Mouse (Mus musculus): ENCODE results near the gene Abraxas2. TPM values are rescaled to one million over a fixed set of nuclear protein-coding genes. Genes with fewer than 3 reads are reported as not detected.

Abraxas2 gene
- polyA plus RNA-seq, 1 experiment from 2014 or later: 39.0 TPM

- H3K27me3 ChIP-seq (ENCODE audit: control insufficient read depth, insufficient read depth, low read length): no peaks in the 10 kb centered on the region
- DNase-seq (ENCODE audit: low spot score) (no peak), ATAC-seq (ENCODE audit: low FRiP score) (no peak)
- H3K4me3 ChIP-seq (ENCODE audit: low read depth, low read length): peak overlapping the region; percentile 57
- no peaks in the 10 kb centered on the region for H3K36me3 ChIP-seq (ENCODE audit: control insufficient read depth, insufficient read depth, low read length)
- no peaks in the 10 kb centered on the region for H3K9me3 ChIP-seq (ENCODE audit: control insufficient read depth, low read length)
- 2% methylated on average over 7 of the region's 7 CpGs for WGBS
- H3K4me2 ChIP-seq (replicated peaks; ENCODE audit: low read depth, low read length): peak overlapping the region; percentile 88
- H3K27ac ChIP-seq (ENCODE audit: low read depth, low read length): no peak overlapping the region; the same call in 1 of the 2 replicates
- peak overlapping the region; percentile 74 for H3K9ac ChIP-seq (ENCODE audit: low read depth, low read length)
- peaks cover 9% of the 10 kb centered on the region for H3K4me1 ChIP-seq (replicated peaks; ENCODE audit: control insufficient read depth, insufficient read depth, low read length)
Measured at GRCm38 (mm10) chr7:132814089-132814450, 45.0 kb upstream of the Abraxas2 start.

DNA sequence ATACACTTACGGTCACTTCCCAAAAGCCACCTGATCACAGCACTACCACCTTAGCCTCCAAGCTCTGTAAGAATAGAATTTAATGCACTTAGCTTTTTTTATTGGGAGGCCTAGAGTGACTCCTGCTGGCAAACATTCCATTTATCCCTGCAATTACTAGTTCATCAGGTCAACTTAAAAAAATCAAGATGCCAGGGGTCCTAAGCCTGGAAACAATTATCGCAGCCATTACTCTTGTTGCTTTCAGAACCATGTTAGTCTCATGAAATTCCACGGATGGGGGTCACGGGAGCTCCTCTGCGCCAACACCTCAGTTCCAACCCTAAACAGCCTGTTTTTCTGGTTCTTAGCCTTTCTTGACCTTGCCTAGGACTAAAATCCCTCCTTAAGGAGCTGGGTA is 43.9 kb upstream of the Abraxas2 start:
- no peak overlapping the region for H3K9ac ChIP-seq (ENCODE audit: low read depth, low read length)
- no peaks in the 10 kb centered on the region for H3K27me3 ChIP-seq (ENCODE audit: control insufficient read depth, insufficient read depth, low read length)
- DNase-seq (ENCODE audit: low spot score) (no peak), ATAC-seq (ENCODE audit: low FRiP score) (no peak)
- no peaks in the 10 kb centered on the region for H3K9me3 ChIP-seq (ENCODE audit: control insufficient read depth, low read length)
- no peaks in the 10 kb centered on the region for H3K36me3 ChIP-seq (ENCODE audit: control insufficient read depth, insufficient read depth, low read length)
- WGBS: 64% methylated on average over 5 of the region's 5 CpGs
- no peak overlapping the region for H3K4me3 ChIP-seq (ENCODE audit: low read depth, low read length)
- H3K4me1 ChIP-seq (replicated peaks; ENCODE audit: control insufficient read depth, insufficient read depth, low read length): peaks cover 5% of the 10 kb centered on the region; the same call in 1 of the 2 replicates
- H3K4me2 ChIP-seq (replicated peaks; ENCODE audit: low read depth, low read length): no peak overlapping the region
- H3K27ac ChIP-seq (ENCODE audit: low read depth, low read length): no peak overlapping the region

DNA sequence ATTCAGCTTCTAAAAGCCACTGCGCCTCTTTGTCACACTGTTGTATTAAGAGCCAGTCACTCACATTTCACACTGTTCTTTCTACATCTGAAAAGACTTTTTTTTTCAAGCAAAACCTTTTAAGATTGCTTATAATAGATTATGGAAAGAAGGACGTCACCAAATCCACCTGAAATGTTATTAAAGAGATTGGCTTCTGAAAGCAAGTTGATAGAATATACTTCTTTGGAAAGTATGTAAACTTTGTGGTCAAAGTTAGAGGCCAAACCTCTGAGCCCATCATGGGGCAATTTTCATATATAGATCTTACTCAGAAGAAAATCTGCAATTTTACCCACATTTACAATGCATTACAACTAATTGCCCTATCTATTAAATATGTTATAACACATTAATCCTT is 42.5 kb upstream of the Abraxas2 start:
- Histone ChIP-seq H3K27me3 (ENCODE audit: control insufficient read depth, insufficient read depth, low read length) (no peaks in the 10 kb centered on the region), H3K27ac (ENCODE audit: low read depth, low read length) (no peak overlapping the region), H3K36me3 (ENCODE audit: control insufficient read depth, insufficient read depth, low read length) (no peaks in the 10 kb centered on the region), H3K4me2 (replicated peaks; ENCODE audit: low read depth, low read length) (no peak overlapping the region), H3K9me3 (ENCODE audit: control insufficient read depth, low read length) (no peaks in the 10 kb centered on the region), H3K9ac (ENCODE audit: low read depth, low read length) (no peak overlapping the region), H3K4me1 (replicated peaks; ENCODE audit: control insufficient read depth, insufficient read depth, low read length) (no peaks in the 10 kb centered on the region), H3K4me3 (ENCODE audit: low read depth, low read length) (no peak overlapping the region)
- ATAC-seq (ENCODE audit: low FRiP score) (no peak), DNase-seq (ENCODE audit: low spot score) (no peak)
- 71% methylated on average over 2 of the region's 2 CpGs for WGBS

GRCm38 (mm10) chr7:132817056-132817455 is 42.0 kb upstream of the Abraxas2 start:
- Histone ChIP-seq H3K4me1 (replicated peaks; ENCODE audit: control insufficient read depth, insufficient read depth, low read length) (no peaks in the 10 kb centered on the region), H3K27ac (ENCODE audit: low read depth, low read length) (no peak overlapping the region), H3K9ac (ENCODE audit: low read depth, low read length) (no peak overlapping the region), H3K36me3 (ENCODE audit: control insufficient read depth, insufficient read depth, low read length) (no peaks in the 10 kb centered on the region), H3K9me3 (ENCODE audit: control insufficient read depth, low read length) (no peaks in the 10 kb centered on the region), H3K4me2 (replicated peaks; ENCODE audit: low read depth, low read length) (no peak overlapping the region), H3K27me3 (ENCODE audit: control insufficient read depth, insufficient read depth, low read length) (no peaks in the 10 kb centered on the region), H3K4me3 (ENCODE audit: low read depth, low read length) (no peak overlapping the region)
- WGBS: 87% methylated on average over 6 of the region's 6 CpGs
- DNase-seq (ENCODE audit: low spot score) (no peak), ATAC-seq (ENCODE audit: low FRiP score) (no peak)

DNA sequence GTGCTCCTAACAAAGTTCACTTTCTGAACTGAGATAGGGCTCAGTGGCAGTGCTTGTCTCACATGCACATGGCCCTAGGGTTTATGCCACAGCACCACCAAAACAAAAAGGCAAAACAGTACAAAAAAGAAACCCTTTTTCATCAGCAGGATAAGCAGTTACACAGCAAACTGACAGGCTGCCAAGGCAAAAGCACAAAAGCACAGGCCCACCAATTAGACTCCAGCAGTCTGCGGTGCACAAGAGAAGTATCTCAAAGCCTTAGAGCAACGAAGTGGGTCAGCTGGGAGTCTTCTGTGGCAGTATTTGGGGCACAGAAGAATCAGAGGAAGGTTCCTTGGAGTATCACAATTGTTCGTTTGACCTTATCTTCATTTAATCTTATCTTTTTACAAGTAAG is 38.3 kb upstream of the Abraxas2 start:
- Histone ChIP-seq H3K9me3 (ENCODE audit: control insufficient read depth, low read length) (no peaks in the 10 kb centered on the region), H3K9ac (ENCODE audit: low read depth, low read length) (no peak overlapping the region), H3K4me1 (replicated peaks; ENCODE audit: control insufficient read depth, insufficient read depth, low read length) (no peaks in the 10 kb centered on the region), H3K27me3 (ENCODE audit: control insufficient read depth, insufficient read depth, low read length) (no peaks in the 10 kb centered on the region), H3K4me3 (ENCODE audit: low read depth, low read length) (no peak overlapping the region), H3K36me3 (ENCODE audit: control insufficient read depth, insufficient read depth, low read length) (no peaks in the 10 kb centered on the region), H3K4me2 (replicated peaks; ENCODE audit: low read depth, low read length) (no peak overlapping the region), H3K27ac (ENCODE audit: low read depth, low read length) (no peak overlapping the region)
- DNase-seq (ENCODE audit: low spot score) (no peak), ATAC-seq (ENCODE audit: low FRiP score) (no peak)
- 80% methylated on average over 3 of the region's 3 CpGs for WGBS

DNA sequence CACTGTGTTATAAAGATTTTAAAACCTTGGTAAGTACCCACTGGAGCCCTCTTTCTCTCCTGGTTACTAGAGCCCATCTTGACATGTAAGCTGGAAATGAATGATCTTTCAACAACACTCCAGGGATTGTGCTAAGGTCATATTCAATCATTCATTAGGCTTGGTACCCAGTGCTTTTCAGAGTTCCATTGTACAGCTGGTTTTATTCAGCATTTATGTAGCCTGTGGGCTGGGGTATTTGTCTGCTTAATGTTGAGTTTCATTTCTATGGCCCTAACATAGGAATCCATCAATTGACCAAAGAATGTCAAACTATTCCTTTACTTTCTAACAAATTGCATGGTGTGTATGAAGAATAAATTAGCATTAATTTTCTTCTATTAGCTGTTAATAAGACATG is 35.2 kb upstream of the Abraxas2 start:
- H3K9me3 ChIP-seq (ENCODE audit: control insufficient read depth, low read length): no peaks in the 10 kb centered on the region
- no peaks in the 10 kb centered on the region for H3K27me3 ChIP-seq (ENCODE audit: control insufficient read depth, insufficient read depth, low read length)
- no peak for ATAC-seq (ENCODE audit: low FRiP score)
- H3K36me3 ChIP-seq (ENCODE audit: control insufficient read depth, insufficient read depth, low read length): 0 out of 2 replicates have a peak, but pooled peaks cover 3% of the 10 kb centered on the region
- no peak overlapping the region for H3K27ac ChIP-seq (ENCODE audit: low read depth, low read length)
- no peak overlapping the region for H3K4me2 ChIP-seq (replicated peaks; ENCODE audit: low read depth, low read length)
- H3K9ac ChIP-seq (ENCODE audit: low read depth, low read length): no peak overlapping the region
- H3K4me3 ChIP-seq (ENCODE audit: low read depth, low read length): no peak overlapping the region
- no peaks in the 10 kb centered on the region for H3K4me1 ChIP-seq (replicated peaks; ENCODE audit: control insufficient read depth, insufficient read depth, low read length)
- DNase-seq (ENCODE audit: low spot score): no peak

GRCm38 (mm10) chr7:132824346-132825022 is 34.5 kb upstream of the Abraxas2 start:
- Histone ChIP-seq H3K4me3 (ENCODE audit: low read depth, low read length) (no peak overlapping the region), H3K4me1 (replicated peaks; ENCODE audit: control insufficient read depth, insufficient read depth, low read length) (no peaks in the 10 kb centered on the region), H3K9me3 (ENCODE audit: control insufficient read depth, low read length) (no peaks in the 10 kb centered on the region), H3K9ac (ENCODE audit: low read depth, low read length) (no peak overlapping the region), H3K36me3 (ENCODE audit: control insufficient read depth, insufficient read depth, low read length) (0 out of 2 replicates have a peak, but pooled peaks cover 3% of the 10 kb centered on the region), H3K4me2 (replicated peaks; ENCODE audit: low read depth, low read length) (no peak overlapping the region), H3K27me3 (ENCODE audit: control insufficient read depth, insufficient read depth, low read length) (no peaks in the 10 kb centered on the region), H3K27ac (ENCODE audit: low read depth, low read length) (no peak overlapping the region)
- WGBS: 24% methylated on average over 1 of the region's 1 CpGs
- no peak for DNase-seq (ENCODE audit: low spot score)
- ATAC-seq (ENCODE audit: low FRiP score): no peak

DNA sequence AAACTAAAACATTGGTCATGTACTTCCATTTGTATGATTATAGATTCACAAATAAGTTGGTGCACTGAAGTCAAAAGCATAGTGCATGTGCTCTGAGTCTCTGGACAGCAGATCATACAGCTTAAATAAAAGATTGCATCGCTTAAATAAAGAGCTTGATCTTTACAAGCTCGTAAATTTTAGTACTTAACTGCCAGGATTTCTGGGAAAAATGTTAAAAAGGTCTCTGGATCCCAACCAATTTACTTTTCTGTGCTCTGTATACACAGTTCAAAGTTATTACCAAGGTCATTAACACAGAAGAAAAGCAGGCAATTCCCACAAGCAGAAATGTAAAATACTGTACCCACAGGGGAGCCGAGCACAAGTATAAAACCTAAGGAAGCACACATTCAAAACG is 28.1 kb upstream of the Abraxas2 start:
- Histone ChIP-seq H3K9ac (ENCODE audit: low read depth, low read length) (no peak overlapping the region), H3K9me3 (ENCODE audit: control insufficient read depth, low read length) (no peaks in the 10 kb centered on the region), H3K4me2 (replicated peaks; ENCODE audit: low read depth, low read length) (no peak overlapping the region), H3K4me3 (ENCODE audit: low read depth, low read length) (no peak overlapping the region), H3K36me3 (ENCODE audit: control insufficient read depth, insufficient read depth, low read length) (0 out of 2 replicates have a peak, but pooled peaks cover 3% of the 10 kb centered on the region), H3K27ac (ENCODE audit: low read depth, low read length) (no peak overlapping the region), H3K4me1 (replicated peaks; ENCODE audit: control insufficient read depth, insufficient read depth, low read length) (no peaks in the 10 kb centered on the region), H3K27me3 (ENCODE audit: control insufficient read depth, insufficient read depth, low read length) (no peaks in the 10 kb centered on the region)
- ATAC-seq (ENCODE audit: low FRiP score) (no peak), DNase-seq (ENCODE audit: low spot score) (no peak)
- 92% methylated on average over 4 of the region's 4 CpGs for WGBS

DNA sequence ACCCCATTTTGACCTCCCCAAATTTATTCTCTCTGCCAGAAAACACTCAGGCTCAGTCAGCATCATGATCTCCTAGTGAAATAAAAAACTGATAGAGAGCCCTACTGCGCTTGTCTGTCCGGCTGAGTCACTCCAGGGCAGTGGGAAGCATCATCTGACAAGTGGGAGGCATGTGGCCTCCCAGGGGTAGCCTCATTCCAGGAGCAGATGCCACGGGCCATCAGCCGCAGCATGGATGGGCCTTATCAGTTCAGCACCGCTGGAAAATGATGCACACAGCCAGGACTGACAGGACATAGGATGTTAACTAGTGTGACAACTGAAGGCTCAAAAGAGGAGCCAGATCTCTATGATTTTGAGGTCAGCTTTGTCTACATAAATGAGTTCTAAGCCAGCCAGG is 17.7 kb upstream of the Abraxas2 start:
- no peaks in the 10 kb centered on the region for H3K36me3 ChIP-seq (ENCODE audit: control insufficient read depth, insufficient read depth, low read length)
- H3K27me3 ChIP-seq (ENCODE audit: control insufficient read depth, insufficient read depth, low read length): no peaks in the 10 kb centered on the region
- DNase-seq (ENCODE audit: low spot score) (no peak), ATAC-seq (ENCODE audit: low FRiP score) (no peak)
- no peaks in the 10 kb centered on the region for H3K9me3 ChIP-seq (ENCODE audit: control insufficient read depth, low read length)
- no peak overlapping the region for H3K27ac ChIP-seq (ENCODE audit: low read depth, low read length)
- no peak overlapping the region for H3K4me3 ChIP-seq (ENCODE audit: low read depth, low read length)
- no peak overlapping the region for H3K9ac ChIP-seq (ENCODE audit: low read depth, low read length)
- 81% methylated on average over 5 of the region's 5 CpGs for WGBS
- no peak overlapping the region for H3K4me2 ChIP-seq (replicated peaks; ENCODE audit: low read depth, low read length)
- H3K4me1 ChIP-seq (replicated peaks; ENCODE audit: control insufficient read depth, insufficient read depth, low read length): no peaks in the 10 kb centered on the region

Data from hindbrain, embryonic 11.5 days (tissue).